Mouse (Mus musculus): ENCODE measurements around the gene Hist1h2bn.
"Not testable (repeated sequence)": the region's sequence is repeated elsewhere in the genome, so short reads cannot be mapped to it uniquely, and the experiment has no call there.

Hist1h2bn gene

GRCm38 (mm10) chr13:21782361-21783254, 28.7 kb downstream of the Hist1h2bn start:
- DNase-seq (ENCODE audit: low spot score) = not testable (repeated sequence)

- peak; percentile 80 for DNase-seq (ENCODE audit: low spot score)
Observed at GRCm38 (mm10) chr13:21783255-21783617, 29.3 kb downstream of the Hist1h2bn start, which contains the start of gene Hist1h3i. Hist1h3i (minus strand) TSS chr13:21783370.

- DNase-seq (ENCODE audit: low spot score) = no peak
Observed at GRCm38 (mm10) chr13:21783734-21784161, 29.8 kb downstream of the Hist1h2bn start.

DNA sequence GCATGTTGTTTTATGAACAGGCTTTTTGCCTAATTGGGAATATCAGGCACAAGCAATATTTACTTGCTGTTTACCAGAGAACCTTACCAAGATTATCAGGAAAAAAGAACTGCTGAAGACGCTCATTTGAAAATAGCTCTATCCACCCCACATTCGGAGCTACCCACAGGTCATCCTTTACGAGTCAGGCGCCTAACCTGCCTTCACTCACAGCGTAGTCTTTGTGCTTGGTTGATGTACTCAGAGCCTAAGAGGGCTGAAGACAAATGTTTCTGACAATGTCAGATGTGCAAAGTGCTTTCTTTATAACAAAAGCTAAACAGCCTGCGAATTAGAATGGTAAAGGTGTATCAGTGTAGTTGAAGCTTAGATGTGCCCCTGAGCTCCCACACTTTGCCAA, 30.4 kb downstream of the Hist1h2bn start:
- DNase-seq (ENCODE audit: low spot score) = no peak

DNA sequence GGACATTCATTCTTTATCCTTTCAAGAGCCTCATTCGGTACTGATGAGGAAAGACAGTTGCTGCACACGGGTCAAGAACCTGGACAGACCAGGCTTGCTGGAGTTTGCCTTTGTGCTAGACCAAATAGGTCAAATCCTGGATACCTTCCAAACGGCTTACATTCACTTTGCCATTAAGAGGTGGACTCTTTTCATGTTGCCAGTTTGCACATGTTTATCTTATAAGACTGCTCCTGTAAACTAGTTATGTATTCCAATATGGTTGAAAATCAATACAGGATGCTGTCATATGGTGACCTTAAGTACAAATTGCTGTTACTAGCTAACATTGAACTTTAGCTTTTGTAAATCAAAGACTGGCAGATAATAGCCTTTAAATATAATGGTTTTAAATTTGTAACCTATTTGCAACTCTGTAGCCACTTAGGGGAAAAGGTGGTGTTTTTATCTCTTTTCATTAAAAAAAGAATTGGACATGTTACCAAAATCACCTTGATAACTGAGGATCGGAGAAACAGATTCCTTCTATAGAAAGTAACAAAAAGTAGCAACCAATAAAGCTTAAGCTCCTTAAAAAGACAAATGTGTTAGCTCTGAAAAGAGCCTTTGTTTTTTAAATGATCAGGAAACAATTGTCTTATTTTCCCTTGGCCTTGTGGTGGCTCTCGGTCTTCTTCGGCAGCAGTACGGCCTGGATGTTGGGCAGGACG, 32.4 kb downstream of the Hist1h2bn start:
- no peak for DNase-seq (ENCODE audit: low spot score)

DNA sequence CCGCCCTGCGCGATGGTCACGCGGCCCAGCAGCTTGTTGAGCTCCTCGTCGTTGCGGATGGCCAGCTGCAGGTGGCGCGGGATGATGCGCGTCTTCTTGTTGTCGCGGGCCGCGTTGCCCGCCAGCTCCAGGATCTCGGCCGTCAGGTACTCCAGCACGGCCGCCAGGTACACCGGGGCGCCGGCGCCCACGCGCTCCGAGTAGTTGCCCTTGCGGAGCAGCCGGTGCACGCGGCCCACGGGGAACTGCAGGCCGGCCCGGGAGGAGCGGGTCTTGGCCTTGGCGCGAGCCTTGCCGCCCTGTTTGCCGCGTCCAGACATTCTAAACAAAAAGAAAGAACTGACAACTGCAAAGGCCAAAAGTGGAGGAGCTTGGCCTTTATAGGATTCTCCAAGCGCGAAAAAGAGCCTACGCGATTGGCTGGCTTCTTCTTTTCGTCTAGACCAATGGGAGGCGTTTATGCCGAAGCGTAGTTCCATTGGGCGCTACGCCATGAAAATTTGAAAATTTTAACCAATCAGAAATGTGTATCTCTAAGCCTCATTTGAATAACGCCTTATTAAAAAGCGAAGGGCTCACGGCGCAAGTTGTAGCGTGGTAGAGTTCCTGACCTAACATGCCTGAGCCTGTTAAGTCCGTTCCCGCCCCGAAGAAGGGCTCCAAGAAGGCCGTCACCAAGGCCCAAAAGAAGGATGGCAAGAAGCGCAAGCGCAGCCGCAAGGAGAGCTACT, 33.1 kb downstream of the Hist1h2bn start, which contains the start of the genes Hist1h2an and Hist1h2bp:
Hist1h2an (minus strand) TSS at position 320 of the 731 bp plus-strand sequence.
Hist1h2bp (plus strand) TSS at position 563 of the 731 bp plus-strand sequence.
- DNase-seq (ENCODE audit: low spot score) = peak; percentile 92

DNA sequence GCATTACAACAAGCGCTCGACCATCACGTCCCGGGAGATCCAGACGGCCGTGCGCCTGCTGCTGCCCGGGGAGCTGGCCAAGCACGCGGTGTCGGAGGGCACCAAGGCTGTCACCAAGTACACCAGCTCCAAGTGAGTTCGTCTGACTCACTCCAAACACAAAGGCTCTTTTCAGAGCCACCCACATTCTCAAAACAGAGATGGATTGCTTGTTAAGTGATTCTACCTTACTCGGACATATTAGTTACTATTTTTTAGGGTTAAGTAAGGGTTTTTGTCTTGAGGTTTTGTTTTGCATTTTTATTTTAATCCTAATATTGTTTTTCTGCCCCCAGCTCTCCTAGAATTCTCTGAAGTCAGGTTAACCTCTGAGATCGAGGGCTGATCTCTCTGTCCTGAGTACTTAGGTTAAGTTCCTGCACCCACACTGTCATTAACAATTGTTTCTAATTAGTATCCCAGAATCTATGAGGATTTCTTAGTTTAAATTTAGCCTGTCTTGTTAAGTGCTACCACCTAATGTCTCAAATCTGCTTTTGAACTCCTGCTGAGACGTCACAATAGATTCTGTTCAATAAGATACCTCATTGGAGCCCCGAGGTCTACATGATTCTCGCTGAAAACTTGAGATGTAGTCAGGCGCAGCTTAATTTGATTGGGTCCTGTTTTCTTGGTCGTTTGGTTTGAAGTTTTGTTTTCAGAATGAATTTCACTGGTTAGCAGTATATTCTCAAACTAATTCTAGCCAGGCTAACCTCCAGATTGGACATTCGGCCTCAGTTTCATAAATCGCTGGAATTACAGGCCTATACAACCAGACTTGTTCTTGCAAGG, 34.1 kb downstream of the Hist1h2bn start:
- no peak for DNase-seq (ENCODE audit: low spot score)

DNA sequence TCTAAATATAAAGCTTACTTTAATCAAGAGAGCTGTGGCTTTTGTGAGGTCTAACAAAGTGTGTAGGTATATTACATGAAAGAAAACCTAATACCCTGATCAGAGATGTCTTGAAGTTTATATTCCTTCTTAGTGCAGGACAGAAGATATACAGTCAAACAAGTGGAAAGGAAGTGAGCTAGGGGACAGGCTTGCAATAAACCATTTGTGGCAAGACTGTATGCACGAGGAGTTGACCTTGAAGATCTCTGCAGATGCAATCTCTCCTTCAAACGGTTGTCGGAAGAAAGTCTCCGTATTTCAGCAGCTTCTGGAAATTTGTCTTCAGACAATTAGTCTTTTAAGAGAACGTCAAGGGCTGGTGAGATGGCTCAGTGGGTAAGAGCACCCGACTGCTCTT, 36.0 kb downstream of the Hist1h2bn start:
- no peak for DNase-seq (ENCODE audit: low spot score)

DNA sequence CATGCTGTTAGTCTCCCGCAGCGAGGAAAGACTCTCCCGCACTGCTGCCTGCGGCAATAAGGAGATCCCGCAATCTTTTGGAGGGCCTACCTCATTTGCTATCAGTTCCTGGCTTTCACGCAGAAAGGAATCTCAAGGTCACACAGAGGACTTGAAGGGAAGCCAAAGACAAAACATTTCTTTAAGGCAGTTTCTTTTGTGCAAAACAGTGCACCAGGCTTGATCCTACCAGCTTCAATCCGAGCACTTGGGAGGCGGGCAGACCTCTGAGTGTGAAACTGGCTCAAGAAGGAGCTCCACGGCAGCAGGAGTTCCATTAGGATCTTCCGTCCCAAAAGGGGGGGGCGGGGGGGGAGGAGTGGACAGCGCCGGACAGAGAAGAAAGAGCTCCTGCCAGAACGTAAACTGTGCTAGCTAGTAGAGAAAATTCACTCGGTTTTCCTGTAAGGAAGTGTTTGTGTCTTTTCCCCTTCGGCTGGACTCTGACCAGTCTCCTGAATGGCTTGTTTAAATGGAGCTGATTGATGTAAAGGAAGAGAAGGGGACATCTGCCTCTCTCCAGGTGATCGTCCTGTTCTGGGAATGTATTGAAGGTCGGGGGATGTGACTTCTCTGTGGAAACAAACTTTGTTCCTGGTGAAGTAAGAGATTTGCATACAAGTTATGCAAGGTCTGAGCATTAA, 36.8 kb downstream of the Hist1h2bn start:
- DNase-seq (ENCODE audit: low spot score) = no peak

- no peak for DNase-seq (ENCODE audit: low spot score)
Observed at GRCm38 (mm10) chr13:21795584-21795983, 41.7 kb downstream of the Hist1h2bn start.

DNA sequence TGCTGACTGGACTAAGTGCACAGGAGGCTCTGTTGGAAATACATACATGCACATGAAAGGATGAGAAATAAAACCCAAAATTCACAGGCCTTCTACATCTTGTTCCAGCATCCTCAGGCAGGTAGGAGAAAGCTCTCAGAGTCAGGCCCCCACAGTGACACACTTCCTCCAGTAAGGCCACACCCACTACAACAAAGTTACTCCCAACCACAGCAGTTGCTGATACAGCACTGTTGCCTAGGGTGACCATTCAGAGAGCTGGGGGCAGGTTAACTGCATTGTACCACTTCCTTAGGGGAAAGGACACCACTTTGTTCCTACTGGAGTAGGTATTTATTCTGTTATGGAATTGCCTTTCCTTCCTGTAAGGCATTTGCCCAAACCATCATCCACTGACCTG, 43.2 kb downstream of the Hist1h2bn start:
- DNase-seq (ENCODE audit: low spot score) = not testable (repeated sequence)

DNA sequence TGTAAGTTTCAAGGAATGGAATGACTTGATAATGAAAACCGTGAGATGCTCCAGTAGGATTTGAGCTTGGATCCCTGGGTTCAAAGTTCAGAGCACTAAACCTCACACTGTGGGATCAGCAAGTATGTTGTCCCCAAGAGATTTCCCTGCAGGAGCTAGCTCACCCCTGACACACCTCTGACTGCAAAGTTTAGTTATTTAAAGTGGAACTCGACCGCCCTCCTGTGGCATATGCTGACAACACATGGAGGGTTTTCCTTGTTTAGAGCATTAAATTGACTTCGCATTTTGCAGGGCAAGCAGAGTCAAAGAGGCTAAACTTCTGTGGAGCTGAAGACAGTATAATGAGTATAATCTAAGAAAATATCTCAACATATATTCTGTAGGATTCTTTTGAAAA, 49.1 kb downstream of the Hist1h2bn start:
- not testable (repeated sequence) for DNase-seq (ENCODE audit: low spot score)

All from left cerebral cortex, adult 11 months (tissue).